Mouse (Mus musculus) cortical plate, adult 2 months (tissue): Measurements from ENCODE around the gene Igfbp4. TPM values are rescaled to one million over a fixed set of nuclear protein-coding genes. Genes with fewer than 3 reads are reported as not detected.

Source experiments
- H3K27ac ChIP-seq: fragments of 200-500 bp; 2 replicates; pipeline ENCODE4 v1.5.1; 2012; ENCODE audit warnings: low read length, control low read depth, inconsistent platforms; ENCODE audit not compliant: insufficient read depth
- H3K4me1 ChIP-seq: fragments of 200-500 bp; 2 replicates; pipeline ENCODE4 v1.6.1; 2011; ENCODE audit warnings: low read length; ENCODE audit not compliant: control insufficient read depth, insufficient read depth
- H3K4me3 ChIP-seq: fragments of 200-500 bp; 2 replicates; pipeline ENCODE4 v1.5.1; 2011; ENCODE audit warnings: mild to moderate bottlenecking, low read length, control low read depth; ENCODE audit not compliant: insufficient read depth
- CTCF ChIP-seq: fragments of 200-500 bp; IDR thresholded peaks from 2 replicates; pipeline ENCODE4 v1.5.1; 2011; ENCODE audit warnings: mild to moderate bottlenecking, control low read depth, low read length; ENCODE audit not compliant: insufficient read depth; ENCODE audit errors: extremely low read depth
- POLR2A ChIP-seq: fragments of 200-500 bp; IDR thresholded peaks from 2 replicates; pipeline ENCODE4 v1.6.1; 2011; ENCODE audit warnings: mild to moderate bottlenecking, low read length, control low read depth; ENCODE audit not compliant: insufficient read depth; ENCODE audit errors: extremely low read depth
- polyA plus RNA-seq: library from polyadenylated mRNA; depleted of rRNA; stranded (reverse); fragments of >200 nt; gene quantifications from 2 replicates; pipeline ENCODE4 v1.2.3, GENCODE M21; 2012

Igfbp4 gene
- polyA plus RNA-seq, 1 experiment: 106 TPM

DNA sequence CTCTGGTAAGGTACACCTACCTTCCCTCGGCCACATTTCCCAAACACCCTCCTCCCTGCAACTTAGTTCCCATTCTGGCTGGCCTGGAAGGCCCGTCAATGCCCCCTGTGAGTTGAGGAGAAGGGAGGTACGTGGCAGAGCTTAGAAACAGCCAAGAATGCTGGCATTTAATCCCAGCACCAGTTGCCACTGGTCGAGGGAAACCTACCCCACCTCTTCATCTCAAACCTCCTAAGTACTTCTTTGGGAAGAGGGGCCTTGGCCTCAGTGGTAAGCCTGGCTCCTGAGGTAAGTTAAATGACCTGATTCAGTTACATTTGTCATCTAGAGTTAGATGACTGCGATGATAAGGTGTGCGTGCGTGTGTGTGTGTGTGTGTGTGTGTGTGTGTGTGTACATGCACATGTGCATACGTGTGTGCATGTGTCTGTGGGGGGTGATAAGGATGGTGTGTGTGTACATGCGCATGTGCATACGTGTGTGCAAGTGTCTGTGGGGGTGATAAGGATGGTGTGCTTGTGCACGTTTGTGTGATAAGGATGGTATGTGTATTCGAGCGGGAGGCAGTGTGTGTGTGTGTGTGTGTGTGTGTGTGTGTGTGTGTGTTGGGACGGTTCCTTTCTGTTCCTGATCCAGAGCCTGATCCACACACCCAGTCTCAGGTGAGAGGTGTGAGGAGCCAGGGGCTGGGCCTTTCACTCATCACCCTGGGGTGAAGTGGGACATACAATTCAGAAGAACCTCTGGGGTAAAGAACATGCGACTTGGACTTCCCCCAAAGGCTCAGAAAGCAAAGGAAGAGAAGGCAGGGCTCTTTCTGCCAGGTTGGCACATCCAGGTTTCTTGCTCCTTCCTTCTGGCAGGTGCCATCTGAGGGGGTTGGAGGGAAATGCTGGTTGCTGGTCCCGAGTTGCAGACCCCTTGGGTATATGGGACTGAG lies 1.1 kb downstream of the Igfbp4 start:
- peak overlapping the region; percentile 78; the same call in 1 of the 2 replicates for H3K27ac ChIP-seq
- TF ChIP-seq POLR2A: no peak
- TF ChIP-seq CTCF: no peak
- peak overlapping the region; percentile 43 for H3K4me3 ChIP-seq
- H3K4me1 ChIP-seq: no peaks in the 10 kb centered on the region; the same call in 1 of the 2 replicates

DNA sequence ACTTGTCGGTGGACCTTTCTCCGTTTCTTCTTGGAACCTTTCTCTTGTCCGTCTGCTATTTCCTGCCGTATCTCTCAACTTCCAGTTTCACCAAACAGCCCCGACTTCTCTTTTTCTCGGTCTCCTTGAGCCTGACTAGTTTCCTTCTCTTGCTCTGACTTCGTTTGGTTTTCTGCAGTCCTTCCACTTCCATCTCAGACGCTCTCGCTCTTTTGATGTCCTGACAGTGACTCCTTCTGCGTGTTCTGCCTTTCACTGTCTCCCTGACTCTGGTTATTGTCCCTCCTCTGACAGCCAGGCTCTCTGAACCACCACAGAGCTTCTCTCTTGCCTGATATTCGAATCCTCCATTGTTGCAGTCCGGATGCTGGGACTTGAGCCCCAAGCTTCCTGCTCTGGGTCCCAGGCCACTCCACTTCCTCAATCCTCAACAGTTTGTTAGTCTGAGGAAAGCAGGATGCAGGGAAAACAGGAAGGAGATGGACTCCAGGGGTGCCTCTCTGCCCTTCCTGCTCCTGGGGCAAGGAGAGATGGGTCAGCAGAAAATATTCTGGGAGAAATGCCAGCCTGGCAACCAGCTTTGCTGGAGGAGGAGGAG lies 1.9 kb downstream of the Igfbp4 start:
- Histone ChIP-seq H3K27ac (no peak overlapping the region), H3K4me3 (peak overlapping the region; percentile 43), H3K4me1 (peaks cover 1% of the 10 kb centered on the region; the same call in 1 of the 2 replicates)
- TF ChIP-seq POLR2A (no peak), CTCF (no peak)

DNA sequence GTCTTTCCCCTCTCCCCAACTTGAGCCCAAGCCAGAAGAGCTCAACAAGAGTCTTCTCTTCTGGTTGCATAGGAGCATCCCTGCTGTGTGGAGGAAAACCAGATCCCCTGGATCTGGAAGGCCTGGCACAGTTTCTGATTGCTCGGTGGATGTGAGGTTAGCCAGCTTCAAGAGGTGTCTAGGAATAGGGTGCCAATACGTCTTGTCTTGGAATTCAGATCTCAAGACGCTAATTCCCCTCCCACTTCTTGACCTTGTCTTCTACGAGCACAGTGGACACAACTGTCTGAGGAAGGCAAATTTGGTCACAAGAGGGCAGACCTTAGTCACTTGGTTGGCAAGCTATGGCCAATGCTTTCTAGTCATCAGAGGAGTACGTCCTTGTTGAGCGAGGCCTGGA lies 2.6 kb downstream of the Igfbp4 start:
- H3K4me3 ChIP-seq: no peak overlapping the region
- H3K27ac ChIP-seq: no peak overlapping the region
- H3K4me1 ChIP-seq: peaks cover 1% of the 10 kb centered on the region; the same call in 1 of the 2 replicates
- no peak for TF ChIP-seq CTCF
- TF ChIP-seq POLR2A: no peak

DNA sequence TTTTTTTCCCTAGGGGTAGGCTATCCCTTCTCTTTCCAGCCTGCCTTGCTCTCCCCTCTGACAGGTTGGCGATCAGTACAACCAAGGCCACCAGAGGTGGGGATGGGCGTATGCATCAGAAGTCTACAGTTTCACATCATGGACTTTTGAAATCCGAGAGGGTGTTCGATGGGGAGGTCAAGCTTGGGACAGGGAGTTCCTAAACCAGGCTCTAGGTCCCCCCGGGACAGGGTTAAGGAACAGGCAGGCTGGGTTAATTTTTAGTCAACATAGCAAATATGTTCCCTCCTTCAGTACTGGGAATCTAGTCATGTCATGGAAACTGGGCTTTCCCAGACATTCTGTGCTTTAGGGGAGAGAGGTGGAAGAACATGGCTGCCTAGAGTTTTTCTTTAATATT lies 3.3 kb downstream of the Igfbp4 start:
- Histone ChIP-seq H3K4me1 (peaks cover 1% of the 10 kb centered on the region; the same call in 1 of the 2 replicates), H3K27ac (no peak overlapping the region), H3K4me3 (no peak overlapping the region)
- TF ChIP-seq CTCF: no peak
- TF ChIP-seq POLR2A: no peak

DNA sequence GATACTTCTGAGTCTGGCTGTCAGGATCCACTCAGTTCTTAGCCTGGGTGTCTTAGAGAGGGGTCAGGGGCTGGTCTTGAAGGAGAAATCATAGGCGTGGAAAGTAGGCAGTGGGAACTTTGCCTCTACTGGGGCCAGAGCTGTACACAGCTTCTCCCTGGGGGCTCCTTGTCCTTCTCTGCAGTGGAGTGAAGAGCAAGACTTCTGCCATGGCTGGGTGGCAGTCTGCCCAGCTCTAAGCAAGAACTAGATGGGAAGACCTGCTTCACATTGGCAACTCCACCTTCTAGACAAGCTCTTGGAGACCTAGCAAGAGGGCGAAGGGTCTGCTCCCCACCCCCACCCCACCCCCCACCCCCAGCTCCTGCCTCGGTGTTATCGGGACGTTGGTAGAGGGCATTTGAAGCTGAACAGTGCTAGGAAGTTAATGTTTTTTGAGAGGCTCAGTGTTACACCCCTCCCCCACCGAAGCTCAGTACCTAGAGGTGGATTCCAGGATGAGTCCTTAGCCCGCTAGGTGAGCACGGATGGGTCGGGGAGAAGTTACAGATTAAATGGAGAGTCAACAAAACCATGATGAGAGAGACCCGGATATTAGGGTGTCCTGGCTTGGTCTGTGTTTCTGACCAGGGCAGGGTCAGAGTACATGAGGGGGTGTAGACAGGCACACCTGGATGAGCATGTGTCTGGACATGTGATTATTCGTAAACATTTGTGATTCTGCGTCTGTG lies 4.3 kb downstream of the Igfbp4 start:
- H3K27ac ChIP-seq: no peak overlapping the region
- no peak for TF ChIP-seq CTCF
- no peak for TF ChIP-seq POLR2A
- H3K4me1 ChIP-seq: peaks cover 1% of the 10 kb centered on the region; the same call in 1 of the 2 replicates
- H3K4me3 ChIP-seq: no peak overlapping the region

DNA sequence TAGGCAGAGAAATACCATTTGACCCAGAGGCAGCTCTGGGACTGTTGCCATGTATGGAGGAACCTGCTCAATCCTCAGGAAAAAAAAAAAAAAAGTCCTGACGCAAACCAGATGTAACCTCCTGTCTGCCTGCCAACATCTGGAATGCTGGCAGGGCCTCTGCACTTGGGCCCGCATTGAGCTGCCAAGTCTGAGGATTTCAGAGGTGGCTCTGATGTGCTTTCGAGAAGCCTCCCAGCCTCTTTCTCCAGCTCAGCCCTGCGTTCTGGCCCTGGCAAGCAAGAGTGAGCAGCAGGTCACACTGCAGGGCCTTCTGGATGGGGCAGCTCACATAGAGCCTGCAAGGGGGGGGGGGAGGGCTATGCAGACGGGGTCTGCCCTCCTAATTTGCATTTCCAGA lies 6.1 kb downstream of the Igfbp4 start:
- Histone ChIP-seq H3K4me3 (no peak overlapping the region), H3K27ac (no peak overlapping the region), H3K4me1 (peaks cover 1% of the 10 kb centered on the region; the same call in 1 of the 2 replicates)
- TF ChIP-seq CTCF (no peak), POLR2A (no peak)

DNA sequence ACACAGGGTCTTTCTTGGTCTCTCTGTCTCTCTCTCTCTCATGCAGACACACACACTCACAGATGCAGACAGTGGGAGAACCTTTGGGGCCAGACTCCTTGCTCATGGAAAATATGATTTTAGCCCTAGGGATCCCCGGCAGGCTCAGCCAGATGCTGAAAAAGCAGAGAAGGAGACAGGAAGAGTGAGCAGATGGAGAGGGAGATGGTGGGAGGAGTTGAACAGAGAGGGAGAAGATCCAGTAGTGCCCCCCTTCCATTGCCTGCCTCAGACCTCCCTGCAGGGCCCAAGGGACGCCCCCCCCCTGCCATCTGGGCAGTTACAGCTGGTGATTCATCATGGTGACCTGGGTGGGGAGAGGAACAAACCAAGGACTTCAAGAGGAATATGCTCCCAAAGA lies 6.6 kb downstream of the Igfbp4 start:
- Histone ChIP-seq H3K27ac (no peak overlapping the region), H3K4me1 (peaks cover 1% of the 10 kb centered on the region; the same call in 1 of the 2 replicates), H3K4me3 (no peak overlapping the region)
- TF ChIP-seq POLR2A: no peak
- TF ChIP-seq CTCF: no peak

DNA sequence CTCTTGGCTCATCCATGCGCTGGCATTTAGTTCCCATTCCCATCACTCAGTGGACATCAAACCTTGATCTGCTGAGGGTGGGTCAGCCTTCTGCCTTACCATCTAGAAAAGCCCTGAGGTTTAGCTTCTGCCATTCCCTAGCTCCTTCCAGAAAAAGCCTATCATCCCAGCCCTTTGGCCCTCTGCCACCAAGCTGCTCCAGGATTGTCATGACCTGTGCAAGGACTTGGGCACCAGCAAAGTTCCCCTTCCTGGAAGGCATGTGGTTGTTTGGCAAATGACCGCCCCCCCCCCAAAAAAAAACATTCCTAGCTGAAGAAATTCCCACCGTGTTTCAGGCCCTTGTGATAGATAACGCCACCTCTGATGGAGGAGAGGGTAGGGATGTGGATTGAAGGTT lies 14.1 kb downstream of the Igfbp4 start:
- Histone ChIP-seq H3K4me1 (no peaks in the 10 kb centered on the region), H3K27ac (no peak overlapping the region), H3K4me3 (no peak overlapping the region)
- TF ChIP-seq CTCF (no peak), POLR2A (no peak)

DNA sequence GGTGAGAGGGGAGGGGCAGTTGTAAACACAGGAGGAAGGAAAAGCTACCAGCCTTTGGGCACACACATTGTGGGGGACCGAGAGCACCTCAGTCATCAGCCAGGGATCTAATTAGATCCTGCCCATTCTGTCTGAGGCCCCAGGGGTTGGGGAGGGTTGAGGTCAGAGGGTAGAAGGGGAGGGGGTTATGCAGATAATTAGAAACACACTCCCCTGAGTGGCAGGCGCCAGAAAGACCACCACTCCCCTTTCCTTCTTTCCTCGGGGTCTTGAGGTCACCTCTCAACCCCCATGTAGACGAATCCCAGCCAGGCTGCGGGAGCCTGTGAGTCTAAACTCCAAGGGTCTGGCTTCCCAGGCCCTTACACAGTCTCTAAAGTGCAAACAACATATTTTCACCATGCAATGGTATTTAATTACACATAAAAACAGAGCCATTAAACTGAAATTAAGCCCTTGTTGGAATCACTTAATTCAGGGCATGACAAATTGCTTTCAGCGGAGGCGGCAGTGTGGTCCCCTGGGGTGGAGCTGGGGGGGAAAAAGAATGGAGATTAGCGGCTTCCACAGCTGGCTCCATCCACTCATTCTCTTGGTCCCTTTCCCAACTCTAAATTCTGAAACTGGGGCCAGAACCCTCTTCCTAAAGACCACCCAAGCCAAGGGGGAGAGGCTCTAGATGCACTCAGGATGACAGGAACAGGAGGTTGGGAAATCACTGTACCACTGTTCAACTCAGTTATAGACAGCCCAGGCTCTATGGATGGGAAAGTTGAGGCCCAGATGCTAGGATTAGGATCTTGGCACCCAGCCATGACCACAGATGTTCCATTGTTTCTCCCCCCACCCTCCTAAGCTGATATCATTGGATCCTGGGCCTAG lies 14.8 kb downstream of the Igfbp4 start:
- no peaks in the 10 kb centered on the region for H3K4me1 ChIP-seq
- H3K4me3 ChIP-seq: no peak overlapping the region
- TF ChIP-seq CTCF (no peak), POLR2A (no peak)
- no peak overlapping the region for H3K27ac ChIP-seq
